Mouse (Mus musculus): ENCODE measurements at regions not wholly inside any gene's neighbourhood (a gene's known extent, or its start where the extent isn't known, plus 50 kb on each side); places are given as distances from the start of the nearest gene placed in this dataset.

- peak in 1 of 2 experiments; percentile 19 for DNase-seq (ENCODE audit: extremely low spot score in 1 of 2, low spot score in 1 of 2)
Measured at GRCm38 (mm10) chr8:59499618-59500017, 587.2 kb upstream of the Galntl6 start.

- no peak for DNase-seq (ENCODE audit: extremely low spot score in 1 of 2, low spot score in 1 of 2)
Measured at GRCm38 (mm10) chr8:59491392-59491791, 579.0 kb upstream of the Galntl6 start.

GRCm38 (mm10) chr8:59478257-59478656 is 565.8 kb upstream of the Galntl6 start:
- no peak for DNase-seq (ENCODE audit: extremely low spot score in 1 of 2, low spot score in 1 of 2)

- peak in 1 of 2 experiments; percentile 20 for DNase-seq (ENCODE audit: extremely low spot score in 1 of 2, low spot score in 1 of 2)
Measured at GRCm38 (mm10) chr8:59474195-59474594, 561.8 kb upstream of the Galntl6 start.

GRCm38 (mm10) chr8:59448622-59449021 is 536.2 kb upstream of the Galntl6 start:
- no peak for DNase-seq (ENCODE audit: extremely low spot score in 1 of 2, low spot score in 1 of 2)

GRCm38 (mm10) chr8:59403659-59404058 is 491.2 kb upstream of the Galntl6 start:
- DNase-seq (ENCODE audit: extremely low spot score in 1 of 2, low spot score in 1 of 2), result no peak

GRCm38 (mm10) chr8:59389706-59390105 is 477.3 kb upstream of the Galntl6 start:
- DNase-seq (ENCODE audit: extremely low spot score in 1 of 2, low spot score in 1 of 2), result no peak

- DNase-seq (ENCODE audit: extremely low spot score in 1 of 2, low spot score in 1 of 2), result no peak
Measured at GRCm38 (mm10) chr8:59384711-59385110, 472.3 kb upstream of the Galntl6 start.

GRCm38 (mm10) chr8:59352983-59353382 is 440.5 kb upstream of the Galntl6 start:
- DNase-seq (ENCODE audit: extremely low spot score in 1 of 2, low spot score in 1 of 2), result peak; percentile 6 to 20

GRCm38 (mm10) chr8:59334990-59335389 is 422.6 kb upstream of the Galntl6 start:
- no peak for DNase-seq (ENCODE audit: extremely low spot score in 1 of 2, low spot score in 1 of 2)

Measured in frontal cortex, adult 2 months (tissue).